Mouse (Mus musculus): ENCODE results near the gene Gm10638. TPM values are rescaled to one million over a fixed set of nuclear protein-coding genes. Genes with fewer than 3 reads are reported as not detected.

Gene Gm10638
- polyA plus RNA-seq (2015; fragmentation: Nextera tagmentation; extraction: Ambion mirVana), result 8.5 and 9.5 TPM in 2 replicates

GRCm38 (mm10) chr8:86745221-86745934 is at the start of gene Gm10638, which contains the start of gene Siah1a:
TSS of gene Gm10638 (plus strand) at chr8:86745699.
TSS of gene Siah1a (minus strand) at chr8:86745934.
- under 1% methylated on average over 40 of the region's 88 CpGs for WGBS
- H3K27me3 ChIP-seq (replicated peaks; ENCODE audit: insufficient read depth, low read length), result no peaks in the 10 kb centered on the region
- peak; percentile 79 for ATAC-seq
- peaks cover 7% of the 10 kb centered on the region; the same call in 1 of the 2 replicates for H3K4me1 ChIP-seq (ENCODE audit: insufficient read depth, low read depth, low read length)
- peak within 1 kb of the TSS; percentile 98 for H3K4me3 ChIP-seq (ENCODE audit: low read depth, low read length)
- DNase-seq (ENCODE audit: low spot score), result peak; percentile 76
- peak within 1 kb of the TSS; percentile 98 for H3K27ac ChIP-seq (ENCODE audit: low read length)
- no peak for TF ChIP-seq CTCF (IDR thresholded peaks at IDR 0.05)
- TF ChIP-seq EP300 (IDR thresholded peaks at IDR 0.05), result no peak
- H3K4me2 ChIP-seq (replicated peaks; ENCODE audit: low read depth, low read length), result peak within 1 kb of the TSS; percentile 70
- no peaks in the 10 kb centered on the region for H3K36me3 ChIP-seq (ENCODE audit: insufficient read depth, low read length)
- H3K9ac ChIP-seq (replicated peaks; ENCODE audit: low read depth), result peak within 1 kb of the TSS; percentile 98
- no peaks in the 10 kb centered on the region for H3K9me3 ChIP-seq (ENCODE audit: low read length)

- H3K4me1 ChIP-seq (ENCODE audit: insufficient read depth, low read depth, low read length), result no peaks in the 10 kb centered on the region
- no peak for TF ChIP-seq EP300 (IDR thresholded peaks at IDR 0.05)
- no peak for TF ChIP-seq CTCF (IDR thresholded peaks at IDR 0.05)
- H3K4me2 ChIP-seq (replicated peaks; ENCODE audit: low read depth, low read length), result no peak overlapping the region
- DNase-seq (ENCODE audit: low spot score) (no peak), ATAC-seq (no peak)
- no peaks in the 10 kb centered on the region for H3K9me3 ChIP-seq (ENCODE audit: low read length)
- no peaks in the 10 kb centered on the region for H3K27me3 ChIP-seq (replicated peaks; ENCODE audit: insufficient read depth, low read length)
- H3K4me3 ChIP-seq (ENCODE audit: low read depth, low read length), result no peak overlapping the region
- no peak overlapping the region for H3K9ac ChIP-seq (replicated peaks; ENCODE audit: low read depth)
- H3K27ac ChIP-seq (ENCODE audit: low read length), result no peak overlapping the region
- 98% methylated on average over 2 of the region's 2 CpGs for whole genome bisulfite sequencing
- H3K36me3 ChIP-seq (ENCODE audit: insufficient read depth, low read length), result peaks cover 10% of the 10 kb centered on the region; the same call in 1 of the 2 replicates
Measured at GRCm38 (mm10) chr8:86695703-86696102, 49.8 kb upstream of the Gm10638 start.

DNA sequence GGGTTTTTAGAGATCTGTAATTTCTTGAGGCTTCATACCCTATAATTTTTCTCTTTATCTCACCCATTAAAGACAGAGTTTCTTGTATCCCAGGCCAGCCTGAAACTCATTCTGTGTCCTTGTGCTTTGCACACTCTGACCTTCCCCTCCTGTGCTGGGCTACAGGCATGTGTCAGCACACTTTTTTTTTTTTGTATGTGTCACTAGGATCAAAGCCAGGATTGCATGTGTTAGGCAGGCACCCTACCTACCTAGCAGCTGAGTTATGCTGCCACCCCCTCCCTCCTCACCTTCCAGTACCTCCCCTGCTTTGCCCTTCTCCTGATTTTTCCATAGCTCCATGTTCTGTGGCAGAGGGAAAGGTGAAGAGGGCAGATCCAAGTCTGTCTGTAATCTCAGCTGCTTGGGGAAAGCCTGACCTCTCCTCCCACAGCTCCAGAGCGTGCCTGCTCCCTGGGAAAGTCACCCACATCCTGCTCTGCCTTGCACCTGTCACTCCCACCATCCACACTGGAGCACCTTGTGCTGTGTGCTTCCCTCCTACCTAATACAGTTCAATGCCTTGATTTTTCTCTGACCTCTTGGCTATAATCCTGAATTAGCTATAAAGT is 46.6 kb upstream of the Gm10638 start:
- 86% methylated on average over 1 of the region's 1 CpGs for WGBS
- Histone ChIP-seq H3K27me3 (replicated peaks; ENCODE audit: insufficient read depth, low read length) (no peaks in the 10 kb centered on the region), H3K4me3 (ENCODE audit: low read depth, low read length) (no peak overlapping the region), H3K4me2 (replicated peaks; ENCODE audit: low read depth, low read length) (no peak overlapping the region), H3K4me1 (ENCODE audit: insufficient read depth, low read depth, low read length) (no peaks in the 10 kb centered on the region), H3K27ac (ENCODE audit: low read length) (no peak overlapping the region), H3K9me3 (ENCODE audit: low read length) (no peaks in the 10 kb centered on the region), H3K36me3 (ENCODE audit: insufficient read depth, low read length) (peaks cover 10% of the 10 kb centered on the region; the same call in 1 of the 2 replicates), H3K9ac (replicated peaks; ENCODE audit: low read depth) (no peak overlapping the region)
- TF ChIP-seq EP300 (IDR thresholded peaks at IDR 0.05) (no peak), CTCF (IDR thresholded peaks at IDR 0.05) (no peak)
- no peak for DNase-seq (ENCODE audit: low spot score)
- ATAC-seq, result no peak

DNA sequence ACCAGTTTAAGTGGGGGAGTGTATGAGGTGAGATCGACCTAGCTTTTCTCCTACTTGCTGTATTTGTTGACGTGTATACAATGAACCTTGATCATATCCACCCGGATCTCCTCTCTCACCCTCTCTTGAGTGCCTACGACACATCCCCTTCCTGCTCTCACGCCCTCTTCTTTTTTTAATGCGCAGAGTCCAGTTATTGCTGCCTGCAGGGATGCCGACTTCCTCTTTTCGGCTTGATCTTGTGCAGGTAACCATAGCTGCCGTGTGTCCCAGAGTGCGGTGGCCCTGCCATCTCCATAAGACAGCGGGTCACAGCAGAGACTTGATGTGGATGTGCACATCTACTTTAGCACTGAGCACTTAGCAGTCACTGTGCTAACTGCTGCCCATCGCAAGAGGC is 46.0 kb upstream of the Gm10638 start:
- H3K27ac ChIP-seq (ENCODE audit: low read length), result no peak overlapping the region
- DNase-seq (ENCODE audit: low spot score) (no peak), ATAC-seq (no peak)
- no peaks in the 10 kb centered on the region for H3K9me3 ChIP-seq (ENCODE audit: low read length)
- no peak overlapping the region for H3K9ac ChIP-seq (replicated peaks; ENCODE audit: low read depth)
- no peak overlapping the region for H3K4me3 ChIP-seq (ENCODE audit: low read depth, low read length)
- no peaks in the 10 kb centered on the region for H3K27me3 ChIP-seq (replicated peaks; ENCODE audit: insufficient read depth, low read length)
- H3K36me3 ChIP-seq (ENCODE audit: insufficient read depth, low read length), result peaks cover 10% of the 10 kb centered on the region; the same call in 1 of the 2 replicates
- TF ChIP-seq CTCF (IDR thresholded peaks at IDR 0.05), result no peak
- TF ChIP-seq EP300 (IDR thresholded peaks at IDR 0.05), result no peak
- 86% methylated on average over 12 of the region's 12 CpGs for WGBS
- H3K4me1 ChIP-seq (ENCODE audit: insufficient read depth, low read depth, low read length), result no peaks in the 10 kb centered on the region
- no peak overlapping the region for H3K4me2 ChIP-seq (replicated peaks; ENCODE audit: low read depth, low read length)

DNA sequence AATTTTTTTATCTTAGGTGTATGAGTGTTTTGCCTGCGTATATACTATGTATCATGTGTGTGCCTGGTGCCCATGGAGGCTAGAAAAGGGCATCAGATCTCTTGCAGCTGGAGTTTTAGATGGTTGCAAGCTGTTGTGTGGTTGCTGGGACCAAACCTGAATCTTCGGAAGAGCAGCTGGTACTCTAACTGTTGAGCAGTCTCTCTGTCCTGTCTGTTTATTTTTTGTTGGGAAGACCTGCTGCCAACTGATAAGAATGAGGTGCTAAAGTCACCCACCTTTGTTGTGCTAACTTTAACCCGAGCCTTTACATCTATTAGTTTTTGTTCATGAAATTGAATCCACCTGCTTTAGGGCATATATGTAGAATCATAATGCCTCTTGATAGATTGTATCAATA is 43.0 kb upstream of the Gm10638 start:
- ATAC-seq (no peak), DNase-seq (ENCODE audit: low spot score) (no peak)
- no peaks in the 10 kb centered on the region for H3K4me1 ChIP-seq (ENCODE audit: insufficient read depth, low read depth, low read length)
- H3K36me3 ChIP-seq (ENCODE audit: insufficient read depth, low read length), result no peaks in the 10 kb centered on the region
- no peak overlapping the region for H3K4me2 ChIP-seq (replicated peaks; ENCODE audit: low read depth, low read length)
- WGBS, result 69% methylated on average over 3 of the region's 3 CpGs
- no peak overlapping the region for H3K27ac ChIP-seq (ENCODE audit: low read length)
- no peaks in the 10 kb centered on the region for H3K27me3 ChIP-seq (replicated peaks; ENCODE audit: insufficient read depth, low read length)
- no peak overlapping the region for H3K9ac ChIP-seq (replicated peaks; ENCODE audit: low read depth)
- H3K9me3 ChIP-seq (ENCODE audit: low read length), result no peaks in the 10 kb centered on the region
- no peak overlapping the region for H3K4me3 ChIP-seq (ENCODE audit: low read depth, low read length)
- TF ChIP-seq EP300 (IDR thresholded peaks at IDR 0.05) (no peak), CTCF (IDR thresholded peaks at IDR 0.05) (no peak)

GRCm38 (mm10) chr8:86705317-86705716 is 40.2 kb upstream of the Gm10638 start:
- no peak for ATAC-seq
- no peaks in the 10 kb centered on the region for H3K9me3 ChIP-seq (ENCODE audit: low read length)
- H3K4me1 ChIP-seq (ENCODE audit: insufficient read depth, low read depth, low read length), result no peaks in the 10 kb centered on the region
- no peak overlapping the region for H3K4me3 ChIP-seq (ENCODE audit: low read depth, low read length)
- no peak for DNase-seq (ENCODE audit: low spot score)
- no peak overlapping the region for H3K4me2 ChIP-seq (replicated peaks; ENCODE audit: low read depth, low read length)
- no peak overlapping the region for H3K9ac ChIP-seq (replicated peaks; ENCODE audit: low read depth)
- no peaks in the 10 kb centered on the region for H3K27me3 ChIP-seq (replicated peaks; ENCODE audit: insufficient read depth, low read length)
- TF ChIP-seq CTCF (IDR thresholded peaks at IDR 0.05), result no peak
- no peak for TF ChIP-seq EP300 (IDR thresholded peaks at IDR 0.05)
- H3K27ac ChIP-seq (ENCODE audit: low read length), result no peak overlapping the region
- WGBS, result 81% methylated on average over 3 of the region's 3 CpGs
- H3K36me3 ChIP-seq (ENCODE audit: insufficient read depth, low read length), result peaks cover 6% of the 10 kb centered on the region; the same call in 1 of the 2 replicates
